Comparison of ENCODE assay signal across 27 mouse cellular contexts in the genomic region with DNA sequence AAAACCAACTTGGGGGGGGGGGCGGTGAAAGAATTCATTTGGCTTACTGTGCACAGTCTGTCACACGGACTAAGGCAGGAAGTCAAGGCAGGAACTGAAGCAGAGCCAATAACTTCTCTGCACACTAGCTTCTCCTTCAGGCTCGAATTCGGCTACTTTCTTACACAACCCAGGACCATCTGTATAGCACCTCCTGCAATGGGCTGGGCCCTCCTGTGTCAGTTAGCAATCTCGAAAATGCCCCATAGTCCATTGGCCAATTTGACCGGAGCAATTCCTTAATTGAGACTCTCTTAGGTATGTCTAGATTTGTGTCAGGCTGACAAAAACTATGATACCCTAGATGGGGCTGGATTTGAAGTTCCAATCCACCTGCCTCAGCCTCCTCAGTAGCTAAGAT.
"Had no signal": no experiment of that assay in that cellular context is flagged by ENCODE, and none has a peak within 500 bp of the region (broad histone marks: within the 10 kb centered on the region; RNA-seq: fewer than 3 reads in every experiment).

No protein-coding gene starts in this region.

- H3K27me3 ChIP-seq: heart, embryonic 12.5 days; hindbrain, embryonic 13.5 days; hindbrain, embryonic 15.5 days; intestine, embryonic 15.5 days; kidney, embryonic 15.5 days; limb, embryonic 12.5 days; liver, embryonic 13.5 days; liver, embryonic 15.5 days had no signal

- H3K36me3 ChIP-seq: heart, embryonic 10.5 days; heart, embryonic 12.5 days; hindbrain, embryonic 13.5 days; hindbrain, embryonic 15.5 days; intestine, embryonic 15.5 days; kidney, embryonic 15.5 days; limb, embryonic 12.5 days; liver, embryonic 13.5 days; liver, embryonic 15.5 days had no signal

- H3K9ac ChIP-seq: heart, embryonic 12.5 days; hindbrain, embryonic 13.5 days; hindbrain, embryonic 15.5 days; intestine, embryonic 15.5 days; kidney, embryonic 15.5 days; limb, embryonic 12.5 days; liver, embryonic 13.5 days; liver, embryonic 15.5 days had no signal

- DNase-seq: gastrocnemius, adult 2 months; gastrocnemius, postnatal 10 days; gastrocnemius, postnatal 25 days; heart, adult 18-20 months; heart, postnatal 10 days; heart, postnatal 36 days; kidney, adult 11 months; kidney, adult 2 months; kidney, adult 9 months; kidney, postnatal 14 days; kidney, postnatal 36 days; layer of hippocampus, adult 9-11 months; layer of hippocampus, postnatal 36 days; left cerebral cortex, postnatal 4 days; liver; liver, embryonic 13.5 days had no signal

- H3K4me2 ChIP-seq: heart, embryonic 12.5 days; hindbrain, embryonic 13.5 days; hindbrain, embryonic 15.5 days; intestine, embryonic 15.5 days; kidney, embryonic 15.5 days; limb, embryonic 12.5 days; liver, embryonic 11.5 days; liver, embryonic 13.5 days; liver, embryonic 15.5 days had no signal

- ATAC-seq: hindbrain, postnatal 0 days; intestine, embryonic 15.5 days had no signal

- H3K4me1 ChIP-seq: intestine, embryonic 15.5 days had no signal

- H3K27ac ChIP-seq: gastrocnemius, adult 2 months; heart, embryonic 10.5 days; hindbrain, embryonic 13.5 days; hindbrain, embryonic 15.5 days; hindbrain, postnatal 0 days; intestine, embryonic 15.5 days; kidney, embryonic 15.5 days; kidney, postnatal 0 days; limb, embryonic 12.5 days; liver, embryonic 13.5 days; liver, embryonic 15.5 days had no signal

- H3K4me3 ChIP-seq: gastrocnemius, adult 2 months; heart, embryonic 10.5 days; heart, embryonic 12.5 days; hindbrain, embryonic 13.5 days; hindbrain, embryonic 15.5 days; intestine, embryonic 15.5 days; kidney, embryonic 15.5 days; limb, embryonic 12.5 days; liver, embryonic 13.5 days; liver, embryonic 15.5 days had no signal

- H3K9me3 ChIP-seq: heart, embryonic 10.5 days; heart, embryonic 12.5 days; hindbrain, embryonic 13.5 days; hindbrain, embryonic 15.5 days; intestine, embryonic 15.5 days; kidney, embryonic 15.5 days; limb, embryonic 12.5 days; liver, embryonic 13.5 days; liver, embryonic 15.5 days had no signal
